Mouse (Mus musculus) small intestine, adult 2 months (tissue): ENCODE data around the gene Gm20683.

ENCODE experiments used
- CTCF ChIP-seq: fragments of 200-500 bp; IDR thresholded peaks from 2 replicates; pipeline ENCODE4 v1.5.1; 2012; ENCODE audit warnings: low read depth, mild to moderate bottlenecking, control low read depth, inconsistent platforms, low read length, moderate library complexity, mixed read lengths; ENCODE audit not compliant: insufficient replicate concordance, insufficient read length; ENCODE audit errors: extremely low read depth
- POLR2A ChIP-seq: fragments of 200-500 bp; IDR thresholded peaks from 2 replicates; pipeline ENCODE4 v1.6.1; 2012; ENCODE audit warnings: low read depth, mild to moderate bottlenecking, control low read depth, inconsistent platforms, low read length, moderate library complexity

DNA sequence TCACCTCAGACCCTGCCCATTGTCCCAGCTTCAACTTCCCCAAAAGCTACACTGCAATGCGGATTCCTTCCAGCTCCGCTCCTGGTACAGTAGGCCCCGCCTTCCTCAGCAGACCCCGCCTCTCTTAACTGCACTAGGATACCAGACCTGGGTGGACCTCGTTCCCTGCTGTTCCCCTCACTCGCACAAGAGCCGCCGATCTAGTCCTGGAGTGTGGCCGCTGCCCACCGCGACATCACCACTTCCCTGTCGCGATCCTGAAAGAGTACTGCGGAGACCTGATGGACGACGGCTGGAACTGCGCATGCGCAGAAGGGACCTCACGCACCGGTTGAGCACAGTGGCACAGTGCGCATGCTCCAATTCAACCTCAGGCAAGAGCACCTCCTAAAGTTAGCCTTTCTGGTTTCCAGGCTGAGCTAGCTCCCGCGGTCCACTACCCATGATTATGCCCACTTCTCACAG is 56.2 kb downstream of the Gm20683 start, which contains the start of gene Haghl:
- TF ChIP-seq CTCF: no peak
- TF ChIP-seq POLR2A: no peak
